Mouse (Mus musculus) induced T-regulatory cell, adult 2 months (primary cell): ENCODE data around the gene Il12b.
"Not testable (repeated sequence)": the region's sequence is repeated elsewhere in the genome, so short reads cannot be mapped to it uniquely, and the experiment has no call there.

Experiments
- DNase-seq: peaks from one replicate; pipeline ENCODE4 v3.0.0-alpha.2; 2012; ENCODE audit warnings: low read depth

Gene Il12b

DNA sequence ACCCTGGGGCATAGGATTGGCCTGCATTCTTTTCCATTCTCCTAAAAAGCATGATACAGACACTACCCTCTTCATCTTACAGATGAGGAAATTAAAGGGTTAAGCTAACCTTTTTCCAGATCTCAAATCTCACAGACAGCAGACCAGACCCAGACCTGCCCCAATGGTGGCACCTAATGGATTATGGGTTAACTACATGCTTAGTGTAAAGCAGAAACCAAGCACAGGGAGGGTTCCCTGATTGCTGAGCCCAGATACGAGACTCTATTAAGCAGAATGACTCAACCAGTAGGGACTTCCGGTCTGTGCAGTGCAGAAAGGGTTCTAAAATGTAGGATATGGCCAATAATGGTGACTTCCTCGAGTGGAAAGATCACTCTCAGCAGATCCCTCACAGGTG, 10.6 kb downstream of the Il12b start:
- no peak for DNase-seq

DNA sequence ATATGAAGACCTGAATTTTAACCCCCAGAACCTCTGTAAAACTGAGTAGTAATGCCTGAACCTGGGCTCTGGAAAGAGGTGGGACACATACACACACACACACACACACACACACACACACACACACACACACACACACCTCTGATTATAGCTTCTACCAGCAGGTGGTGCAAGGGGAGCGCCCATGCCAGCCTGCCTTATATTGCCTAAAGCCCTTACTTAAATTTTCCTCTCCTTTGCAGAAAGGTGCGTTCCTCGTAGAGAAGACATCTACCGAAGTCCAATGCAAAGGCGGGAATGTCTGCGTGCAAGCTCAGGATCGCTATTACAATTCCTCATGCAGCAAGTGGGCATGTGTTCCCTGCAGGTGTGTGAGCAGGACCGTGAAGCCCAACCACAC, 12.4 kb downstream of the Il12b start:
- peak; percentile 38 for DNase-seq

DNA sequence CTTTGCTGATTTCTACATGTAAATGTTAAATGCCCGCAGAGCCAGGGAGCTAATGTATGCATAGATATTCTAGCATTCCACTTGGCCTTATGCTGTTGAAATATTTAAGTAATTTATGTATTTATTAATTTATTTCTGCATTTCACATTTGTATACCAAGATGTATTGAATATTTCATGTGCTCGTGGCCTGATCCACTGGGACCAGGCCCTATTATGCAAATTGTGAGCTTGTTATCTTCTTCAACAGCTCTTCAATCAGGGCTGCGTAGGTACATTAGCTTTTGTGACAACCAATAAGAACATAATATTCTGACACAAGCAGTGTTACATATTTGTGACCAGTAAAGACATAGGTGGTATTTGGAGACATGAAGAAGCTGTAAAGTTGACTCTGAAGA, 13.5 kb downstream of the Il12b start:
- DNase-seq = no peak

DNA sequence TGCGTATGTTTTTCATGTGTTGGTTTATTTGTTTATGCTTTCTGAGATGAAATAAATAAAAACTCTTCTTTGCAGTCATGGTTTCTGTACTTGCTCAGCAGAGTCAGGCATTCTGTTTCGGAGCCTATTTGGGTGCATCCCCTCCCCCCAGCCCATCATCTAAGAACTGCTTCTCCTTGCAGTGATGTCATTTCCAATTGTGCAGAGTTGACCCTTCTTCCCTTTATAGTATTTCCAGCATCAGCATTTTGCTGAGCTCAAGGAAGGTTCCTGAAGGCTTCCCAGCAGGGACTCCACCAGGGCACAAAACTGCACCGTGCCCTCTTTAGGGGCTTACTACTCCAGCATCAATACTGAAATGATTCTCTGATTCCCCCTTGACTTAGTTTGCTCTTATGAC, 14.7 kb downstream of the Il12b start:
- no peak for DNase-seq

DNA sequence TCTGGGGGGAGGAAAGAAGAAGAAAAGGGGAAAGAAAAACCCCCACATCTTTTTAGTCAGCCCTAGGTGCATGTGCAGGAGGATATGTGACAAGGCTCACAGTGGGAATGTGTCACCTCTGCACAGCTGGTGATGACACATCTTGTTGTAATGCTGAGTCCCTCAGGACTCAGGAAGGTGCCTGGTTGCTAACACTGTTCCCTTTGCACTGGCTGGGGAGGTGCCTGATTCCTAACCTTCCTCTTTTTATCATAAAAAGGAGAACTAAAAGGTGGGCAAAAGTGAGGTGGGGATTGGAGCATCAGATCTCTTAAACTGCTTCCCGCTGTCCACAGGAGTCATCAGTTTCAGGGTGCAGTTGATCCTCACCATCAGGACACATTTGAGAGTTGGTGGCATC, 17.5 kb downstream of the Il12b start:
- no peak for DNase-seq

DNA sequence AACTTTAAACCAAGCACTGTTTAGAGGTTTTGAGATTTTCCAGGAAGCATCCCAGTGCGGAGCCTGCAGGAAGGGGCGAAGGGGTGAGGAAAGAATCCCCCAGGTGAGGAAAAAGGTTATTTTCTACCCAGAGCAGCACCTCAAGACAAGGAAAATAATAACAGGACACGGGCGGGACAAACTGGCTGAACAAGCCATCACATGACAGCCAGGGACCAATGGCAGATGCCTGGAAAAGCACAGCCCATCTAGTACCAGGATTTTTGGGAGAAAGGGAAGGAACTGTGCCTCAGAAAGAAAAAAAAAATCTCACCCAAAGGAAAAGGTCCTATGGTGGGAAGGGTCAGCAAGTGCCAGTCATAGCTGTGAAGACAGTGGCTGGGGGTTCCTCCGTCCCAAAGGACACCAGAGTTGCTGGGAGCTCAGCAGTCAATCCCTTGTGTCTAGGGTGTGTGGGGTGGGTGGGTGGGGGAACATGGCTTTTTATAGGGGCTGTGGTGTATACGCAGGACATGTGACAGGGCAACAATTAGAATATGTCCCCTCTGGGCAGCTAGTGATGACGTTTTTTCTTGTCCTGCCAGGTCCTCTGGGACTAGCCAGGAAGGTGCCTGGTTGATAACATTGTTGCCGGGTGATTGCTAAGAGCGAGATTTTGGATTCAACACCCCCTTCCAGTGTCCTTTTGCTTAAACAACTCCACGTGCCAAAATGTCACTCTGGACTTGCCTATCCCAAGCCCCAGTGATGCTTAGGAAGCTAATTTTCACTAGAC, 22.7 kb downstream of the Il12b start:
- DNase-seq = no peak

DNA sequence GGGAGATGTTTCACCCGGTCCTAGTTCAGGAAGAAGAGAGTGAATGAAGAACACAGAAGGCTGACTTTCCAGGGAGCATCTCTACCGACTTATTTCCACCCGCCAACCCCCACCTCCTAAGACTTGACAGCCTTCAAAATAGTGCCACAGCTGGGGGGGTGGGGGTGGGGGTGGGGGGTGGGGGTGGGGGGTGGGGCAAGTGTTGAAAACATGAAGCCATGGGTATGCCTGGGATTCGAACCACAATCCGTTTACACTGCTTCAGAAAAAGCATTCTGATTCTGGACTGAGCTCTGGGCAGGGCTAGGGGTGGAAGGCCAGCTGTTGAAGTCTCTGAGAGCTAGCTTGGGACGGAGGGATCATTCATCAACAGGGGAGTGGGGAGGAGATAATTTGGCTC, 23.4 kb downstream of the Il12b start:
- no peak for DNase-seq

DNA sequence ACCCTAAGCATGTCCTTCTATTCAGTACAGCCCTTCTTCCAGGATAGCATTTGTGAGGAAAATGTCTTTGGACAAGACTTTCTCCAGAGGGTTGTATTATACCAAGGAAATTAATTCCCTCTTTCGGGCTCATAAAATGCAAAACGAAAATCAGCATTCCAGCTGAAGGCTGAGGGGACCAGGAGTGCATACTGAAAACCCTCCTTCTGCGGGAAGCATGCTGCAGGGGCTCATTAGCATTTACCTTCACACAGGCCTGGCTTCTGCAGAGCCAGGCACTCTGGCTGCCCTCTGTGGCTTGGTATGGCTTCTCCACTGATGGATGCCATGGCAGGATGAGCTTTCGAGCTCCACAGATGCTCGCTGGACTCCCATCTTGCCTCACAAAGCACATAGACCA, 24.1 kb downstream of the Il12b start:
- no peak for DNase-seq

DNA sequence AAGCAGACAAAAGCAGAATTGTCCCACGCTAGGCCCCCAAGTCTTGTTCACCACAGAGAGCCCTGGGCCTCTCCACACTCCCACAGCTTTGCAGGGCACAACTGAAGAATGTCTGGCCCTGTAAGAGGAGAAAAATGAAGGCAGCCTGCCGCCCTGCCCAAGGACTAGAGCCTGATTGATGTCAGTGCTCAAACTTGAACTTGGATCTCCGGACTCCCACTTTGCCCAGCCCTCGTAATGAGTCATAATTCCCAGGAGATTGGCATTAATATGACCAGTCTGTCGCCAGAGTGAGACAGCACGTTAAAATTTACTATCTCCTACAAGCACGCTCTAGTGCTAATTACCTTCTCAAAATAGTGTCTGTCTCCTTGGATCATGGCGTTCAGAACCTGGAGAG, 25.1 kb downstream of the Il12b start:
- no peak for DNase-seq

DNA sequence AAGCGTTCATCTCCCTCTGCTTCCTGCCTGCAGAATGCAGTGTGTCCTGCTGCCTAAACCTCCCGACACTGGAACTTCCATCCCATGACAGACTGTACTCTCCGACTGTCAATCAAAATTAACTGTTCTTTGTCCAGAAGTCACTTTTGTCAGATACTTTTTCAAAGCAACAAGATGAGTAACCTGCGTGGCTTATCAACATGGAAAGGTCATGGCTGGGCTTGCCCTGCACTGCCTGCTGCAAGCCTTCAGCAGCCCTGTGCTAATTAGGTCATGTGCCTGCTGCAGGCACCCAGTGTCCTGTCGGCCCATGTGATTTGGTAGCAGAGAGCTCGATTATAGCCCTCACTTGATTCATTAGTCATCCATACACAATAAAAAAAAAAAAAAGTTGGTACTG, 25.8 kb downstream of the Il12b start:
- no peak for DNase-seq

DNA sequence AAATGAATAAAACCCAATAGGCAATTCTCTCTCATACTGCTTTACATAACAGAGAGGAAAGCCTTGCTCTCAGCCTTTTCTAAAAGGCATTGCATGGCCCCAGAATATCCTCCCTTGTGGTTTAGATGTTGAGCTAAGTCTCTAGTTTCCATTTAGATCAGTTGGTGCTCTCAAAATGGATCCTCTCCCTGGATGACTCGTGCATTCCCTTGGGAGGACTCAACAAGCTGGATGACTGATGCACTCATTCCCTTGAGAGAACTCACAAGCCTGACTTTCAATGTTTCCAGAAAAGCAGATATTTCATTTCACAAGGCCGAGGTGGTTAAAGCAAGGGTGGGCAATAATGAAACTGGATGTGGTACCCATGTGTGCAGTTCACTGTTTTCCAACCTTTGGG, 28.1 kb downstream of the Il12b start:
- DNase-seq = no peak

DNA sequence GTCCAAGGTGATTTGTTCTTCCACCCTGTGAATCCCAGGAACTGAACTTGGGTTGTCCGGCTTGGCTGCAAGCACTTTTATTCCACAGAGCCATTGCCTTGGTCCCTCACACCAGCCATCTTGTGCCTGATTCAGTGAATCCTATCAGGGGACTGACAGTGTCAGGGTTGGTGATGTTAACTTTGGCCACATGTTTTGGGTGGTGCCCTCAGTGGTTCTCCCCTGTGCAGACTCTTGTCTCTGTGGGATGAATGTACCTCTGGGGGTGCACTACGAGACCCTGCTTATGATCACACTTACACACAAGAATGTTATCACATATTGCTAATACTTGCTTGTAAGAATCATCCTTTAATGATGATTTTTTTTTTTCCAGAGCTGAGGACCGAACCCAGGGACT, 30.2 kb downstream of the Il12b start:
- DNase-seq = no peak

DNA sequence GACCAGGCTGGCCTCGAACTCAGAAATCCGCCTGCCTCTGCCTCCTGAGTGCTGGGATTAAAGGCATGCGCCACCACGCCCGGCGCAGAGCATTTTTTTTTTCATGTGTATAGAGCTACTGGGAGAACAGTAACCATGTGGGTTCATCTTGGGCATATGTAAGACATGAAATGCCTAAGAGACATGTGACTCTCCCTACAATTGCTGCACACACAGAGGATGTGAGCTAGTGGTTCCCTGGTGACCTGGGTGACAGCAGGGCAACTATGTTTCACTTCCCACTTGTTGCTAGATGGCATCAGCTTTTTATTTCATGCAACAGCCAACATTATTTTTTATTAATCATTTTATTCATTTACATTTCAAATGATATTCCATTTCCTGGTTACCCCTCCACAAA, 37.9 kb downstream of the Il12b start:
- DNase-seq = no peak

DNA sequence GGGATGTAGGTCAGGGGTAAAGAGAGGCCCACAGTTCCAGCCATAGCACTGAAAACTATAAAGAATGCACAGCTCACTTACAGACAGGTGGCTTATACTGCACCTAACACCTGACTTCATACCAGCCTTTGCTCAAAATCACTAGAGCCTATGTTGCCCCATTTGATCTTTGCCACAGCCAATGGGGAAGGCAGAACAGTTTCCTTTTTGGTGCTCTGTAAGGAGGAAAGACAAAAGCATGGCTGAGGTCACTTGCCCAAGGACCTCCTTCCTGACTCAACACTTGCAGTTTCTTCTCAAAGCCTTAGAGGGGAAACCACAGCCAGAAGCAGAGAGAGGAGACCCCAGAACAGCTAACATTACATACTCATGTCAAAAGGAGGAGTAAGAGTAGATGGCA, 51.2 kb downstream of the Il12b start:
- no peak for DNase-seq

DNA sequence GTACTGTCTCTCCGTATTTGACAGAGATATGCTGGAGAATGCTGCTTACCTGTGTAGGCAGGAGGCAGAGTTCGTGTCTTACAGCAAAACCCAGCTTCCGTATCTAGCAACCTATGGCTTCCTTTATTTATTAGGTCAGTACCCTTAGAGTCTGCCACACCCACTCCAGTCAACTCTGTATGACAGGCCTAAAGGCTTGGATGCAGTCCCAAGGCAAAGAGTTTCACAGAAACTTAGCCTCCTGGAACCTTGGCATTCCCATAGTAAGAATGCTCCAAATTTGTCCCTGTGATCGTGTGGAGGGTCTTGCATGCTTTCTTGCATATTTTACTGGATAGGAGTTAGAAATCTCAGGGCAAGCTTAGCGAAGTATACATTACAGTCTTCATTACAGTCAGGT, 52.2 kb downstream of the Il12b start:
- not testable (repeated sequence) for DNase-seq

DNA sequence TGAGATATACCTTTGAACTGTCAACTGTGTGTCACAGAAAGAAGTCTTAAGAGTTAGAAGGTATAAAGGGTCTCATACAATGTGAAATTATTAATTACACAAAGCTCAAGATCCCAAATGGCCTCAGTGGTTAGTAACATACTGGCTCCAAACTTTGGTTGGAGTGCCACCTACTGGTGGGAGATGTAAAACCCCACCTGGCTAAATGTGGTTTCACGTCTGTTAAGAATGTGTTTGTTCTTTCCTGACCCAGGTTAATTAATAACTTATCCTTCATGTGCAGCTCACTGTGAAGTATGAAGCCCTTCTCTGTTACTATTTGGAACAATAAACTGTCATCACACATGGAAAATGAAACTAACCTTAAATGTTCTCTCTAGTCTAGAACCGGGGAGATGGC, 53.6 kb downstream of the Il12b start:
- peak; percentile 77 for DNase-seq

DNA sequence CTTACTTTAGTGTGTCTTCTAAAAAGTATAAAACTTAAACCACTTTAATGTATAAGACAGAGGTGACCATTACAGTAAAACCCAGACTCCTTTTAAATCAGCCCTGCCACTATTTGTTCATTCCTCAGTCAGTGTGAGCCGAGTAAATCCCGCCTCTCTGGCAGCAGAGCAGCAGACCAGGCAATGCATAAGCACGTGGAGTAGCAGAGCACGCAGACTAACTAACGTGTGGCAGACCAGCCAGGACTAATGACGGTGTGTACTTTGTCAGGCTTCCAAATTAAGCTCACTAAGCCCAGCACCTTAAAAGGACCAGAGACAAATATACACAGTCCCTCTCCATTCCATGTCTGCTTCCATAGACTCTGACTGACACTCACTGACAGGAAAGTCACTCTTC, 61.6 kb downstream of the Il12b start:
- no peak for DNase-seq
